Mouse (Mus musculus): ENCODE data around the gene Rusc2. TPM values are rescaled to one million over a fixed set of nuclear protein-coding genes. Genes with fewer than 3 reads are reported as not detected.

The Rusc2 gene
- polyA plus RNA-seq, 1 experiment from 2014 or later = 55.0 TPM

GRCm38 (mm10) chr4:43420305-43420704, 38.5 kb downstream of the Rusc2 start:
- 0 out of 2 replicates have a peak, but pooled peaks have one; percentile 26 for ATAC-seq (ENCODE audit: low FRiP score)
- Histone ChIP-seq H3K4me3 (no peak overlapping the region), H3K9me3 (replicated peaks) (no peaks in the 10 kb centered on the region), H3K36me3 (peaks cover 75% of the 10 kb centered on the region), H3K27ac (no peak overlapping the region), H3K4me1 (peaks cover 13% of the 10 kb centered on the region; the same call in 1 of the 2 replicates), H3K27me3 (peaks cover 34% of the 10 kb centered on the region), H3K9ac (no peak overlapping the region), H3K4me2 (replicated peaks) (no peak overlapping the region)
- 8% methylated on average over 6 of the region's 6 CpGs for WGBS

DNA sequence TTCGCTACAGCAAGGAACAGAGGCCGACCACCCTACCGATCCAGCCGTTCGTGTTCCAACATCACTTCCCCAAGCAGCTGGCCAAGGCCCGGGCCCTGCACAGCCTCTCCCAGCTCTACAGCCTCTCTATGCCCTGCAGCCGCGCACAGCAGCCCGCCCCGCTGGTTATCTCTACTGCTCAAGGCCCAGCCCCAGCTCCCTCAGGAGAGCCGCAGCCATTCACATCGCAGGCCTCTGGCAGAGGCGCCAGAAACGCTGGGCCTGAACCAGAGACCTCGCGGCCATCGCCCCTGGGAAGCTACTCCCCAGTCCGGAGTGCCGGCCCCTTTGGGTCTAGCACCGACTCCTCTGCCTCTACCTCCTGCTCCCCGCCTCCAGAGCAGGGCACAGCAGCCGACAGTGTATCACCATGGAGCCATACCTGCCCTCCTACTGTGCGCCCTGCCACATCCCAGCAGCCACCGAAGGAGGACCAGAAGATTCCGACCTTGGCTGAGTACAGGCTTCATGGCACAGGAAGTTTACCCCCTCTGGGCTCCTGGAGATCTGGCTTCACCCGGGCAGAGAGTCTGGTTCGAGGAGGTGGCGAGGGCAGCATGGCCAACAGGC, 40.0 kb downstream of the Rusc2 start:
- Histone ChIP-seq H3K4me3 (no peak overlapping the region), H3K4me2 (replicated peaks) (no peak overlapping the region), H3K9me3 (replicated peaks) (no peaks in the 10 kb centered on the region), H3K27me3 (peaks cover 48% of the 10 kb centered on the region), H3K27ac (no peak overlapping the region), H3K36me3 (peaks cover 74% of the 10 kb centered on the region), H3K9ac (no peak overlapping the region), H3K4me1 (peaks cover 18% of the 10 kb centered on the region; the same call in 1 of the 2 replicates)
- 75% methylated on average over 28 of the region's 28 CpGs for WGBS
- no peak for ATAC-seq (ENCODE audit: low FRiP score)

DNA sequence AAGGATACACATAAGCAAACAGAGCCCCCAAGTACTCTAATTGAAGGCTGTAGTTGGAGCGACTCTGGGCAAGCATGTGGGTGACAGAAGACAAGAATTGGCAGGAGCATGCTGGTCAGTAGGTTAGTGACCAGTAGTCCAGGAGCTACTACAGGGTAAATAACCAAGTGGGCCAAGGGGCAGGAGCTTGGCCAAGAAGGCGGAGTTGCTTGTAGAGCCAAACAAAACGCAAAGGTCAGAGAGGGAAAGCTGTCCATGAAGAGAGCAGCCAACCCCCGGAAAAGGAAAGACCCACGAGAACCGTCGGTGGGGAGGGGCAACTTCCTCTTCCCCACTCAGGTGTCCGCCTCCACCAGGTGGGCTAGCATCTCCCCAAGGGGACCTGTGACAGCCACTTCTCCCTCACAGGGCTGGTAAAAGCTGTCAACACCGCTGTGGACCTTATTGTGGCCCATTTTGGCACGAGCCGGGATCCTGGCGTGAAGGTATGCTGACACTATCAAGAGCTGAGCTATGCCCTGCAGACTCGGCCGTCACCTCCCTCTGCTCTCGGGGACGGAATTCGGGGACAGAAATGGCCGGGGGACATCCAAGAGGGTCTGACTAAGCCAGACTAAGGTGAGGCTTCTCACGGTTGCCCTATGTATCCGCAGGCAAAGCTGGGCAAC, 41.6 kb downstream of the Rusc2 start:
- 93% methylated on average over 20 of the region's 20 CpGs for WGBS
- H3K4me3 ChIP-seq = no peak overlapping the region
- no peaks in the 10 kb centered on the region for H3K9me3 ChIP-seq (replicated peaks)
- no peak for ATAC-seq (ENCODE audit: low FRiP score)
- no peak overlapping the region for H3K4me2 ChIP-seq (replicated peaks)
- no peak overlapping the region for H3K9ac ChIP-seq
- peaks cover 65% of the 10 kb centered on the region for H3K27me3 ChIP-seq
- no peak overlapping the region for H3K27ac ChIP-seq
- H3K4me1 ChIP-seq = peaks cover 32% of the 10 kb centered on the region
- peaks cover 69% of the 10 kb centered on the region for H3K36me3 ChIP-seq

DNA sequence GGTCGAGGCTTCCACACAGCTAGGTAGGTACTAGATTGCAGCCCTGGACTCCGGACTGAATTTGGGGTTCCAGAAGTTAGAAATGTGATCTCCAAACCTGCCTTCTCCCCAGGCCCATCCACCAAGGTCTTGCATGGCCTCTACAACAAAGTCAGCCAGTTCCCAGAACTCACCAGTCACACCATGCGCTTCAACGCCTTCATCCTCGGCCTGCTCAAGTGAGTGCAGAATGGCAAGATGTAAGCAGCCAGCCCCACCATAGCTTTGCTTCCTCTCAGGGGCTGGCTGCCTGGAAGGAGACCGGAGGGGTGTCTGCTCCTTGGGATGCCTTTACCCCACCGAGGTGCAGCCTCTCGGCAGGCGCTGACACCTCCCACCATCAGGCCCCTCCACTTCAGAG, 42.3 kb downstream of the Rusc2 start:
- H3K4me2 ChIP-seq (replicated peaks) = no peak overlapping the region
- peaks cover 72% of the 10 kb centered on the region for H3K27me3 ChIP-seq
- no peaks in the 10 kb centered on the region for H3K9me3 ChIP-seq (replicated peaks)
- no peak overlapping the region for H3K9ac ChIP-seq
- H3K36me3 ChIP-seq = peaks cover 64% of the 10 kb centered on the region
- H3K4me3 ChIP-seq = no peak overlapping the region
- no peak for ATAC-seq (ENCODE audit: low FRiP score)
- no peak overlapping the region for H3K27ac ChIP-seq
- peaks cover 35% of the 10 kb centered on the region for H3K4me1 ChIP-seq
- 81% methylated on average over 9 of the region's 9 CpGs for WGBS

GRCm38 (mm10) chr4:43425197-43425596, 43.4 kb downstream of the Rusc2 start:
- 21% methylated on average over 14 of the region's 14 CpGs for WGBS
- Histone ChIP-seq H3K4me1 (peaks cover 31% of the 10 kb centered on the region), H3K27me3 (peaks cover 78% of the 10 kb centered on the region), H3K9me3 (replicated peaks) (no peaks in the 10 kb centered on the region), H3K9ac (peak overlapping the region; percentile 51; the same call in 1 of the 2 replicates), H3K36me3 (peaks cover 57% of the 10 kb centered on the region), H3K4me2 (replicated peaks) (no peak overlapping the region; the same call in 1 of the 2 replicates), H3K27ac (no peak overlapping the region), H3K4me3 (no peak overlapping the region)
- ATAC-seq (ENCODE audit: low FRiP score) = no peak

DNA sequence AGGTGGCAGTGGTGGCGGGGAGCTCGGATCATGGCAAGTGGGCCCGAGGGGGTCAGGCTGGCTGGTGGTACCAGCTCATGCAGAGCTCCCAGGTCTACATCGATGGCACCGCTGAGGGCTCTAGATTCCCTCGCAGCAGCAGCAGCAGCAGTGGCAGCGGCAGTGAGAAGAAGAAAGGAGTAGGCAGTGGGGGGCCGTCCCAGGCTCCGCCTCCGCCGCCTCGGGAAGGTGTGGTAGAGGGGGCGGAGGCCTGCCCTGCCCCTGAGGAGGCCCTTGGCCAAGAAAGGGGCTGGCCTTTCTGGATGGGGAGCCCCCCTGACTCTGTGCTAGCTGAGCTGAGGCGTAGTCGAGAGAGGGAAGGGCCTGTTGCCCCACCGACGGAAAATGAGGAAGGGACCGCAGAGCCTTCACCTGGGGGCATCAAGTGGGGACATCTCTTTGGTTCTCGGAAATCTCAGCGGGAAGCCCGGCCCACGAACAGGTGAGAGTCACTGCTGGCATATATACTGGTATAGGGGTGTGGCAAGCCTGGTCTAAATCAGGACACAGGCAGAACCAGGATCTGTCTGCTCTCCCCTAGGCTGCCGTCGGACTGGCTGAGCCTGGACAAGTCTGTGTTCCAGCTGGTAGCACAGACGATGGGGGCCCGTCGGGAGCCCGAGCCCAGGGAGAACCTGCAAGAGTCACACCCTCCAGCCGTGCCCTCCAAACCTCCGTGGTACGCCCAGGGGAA, 44.0 kb downstream of the Rusc2 start:
- Histone ChIP-seq H3K9me3 (replicated peaks) (no peaks in the 10 kb centered on the region), H3K4me2 (replicated peaks) (no peak overlapping the region; the same call in 1 of the 2 replicates), H3K27me3 (peaks cover 80% of the 10 kb centered on the region), H3K4me3 (no peak overlapping the region), H3K9ac (peak overlapping the region; percentile 51; the same call in 1 of the 2 replicates), H3K36me3 (peaks cover 57% of the 10 kb centered on the region), H3K4me1 (peaks cover 30% of the 10 kb centered on the region), H3K27ac (no peak overlapping the region)
- WGBS = 23% methylated on average over 31 of the region's 31 CpGs
- ATAC-seq (ENCODE audit: low FRiP score) = no peak

DNA sequence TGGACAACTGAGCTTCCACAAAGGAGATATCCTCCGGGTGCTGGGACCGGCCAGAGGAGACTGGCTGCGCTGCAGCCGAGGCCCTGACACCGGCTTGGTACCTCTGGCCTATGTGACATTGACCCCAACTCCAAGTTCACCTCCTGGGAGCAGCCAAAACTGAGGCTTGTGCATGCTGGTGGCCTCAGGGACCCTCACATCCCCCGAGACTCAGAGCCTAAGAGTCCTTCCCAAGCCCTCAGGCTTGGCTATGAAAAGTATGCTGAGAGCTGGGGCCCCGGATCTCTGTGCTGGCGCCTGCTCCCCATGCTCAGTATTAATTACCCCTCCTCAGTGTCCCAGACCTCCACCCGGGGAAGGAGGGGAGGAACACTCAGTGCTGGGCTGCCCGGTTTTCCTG, 44.7 kb downstream of the Rusc2 start:
- Histone ChIP-seq H3K36me3 (peaks cover 54% of the 10 kb centered on the region), H3K27ac (no peak overlapping the region), H3K4me2 (replicated peaks) (no peak overlapping the region), H3K9me3 (replicated peaks) (no peaks in the 10 kb centered on the region), H3K9ac (no peak overlapping the region), H3K27me3 (peaks cover 80% of the 10 kb centered on the region), H3K4me1 (peaks cover 30% of the 10 kb centered on the region), H3K4me3 (no peak overlapping the region)
- ATAC-seq (ENCODE audit: low FRiP score) = no peak
- WGBS = 43% methylated on average over 10 of the region's 10 CpGs

GRCm38 (mm10) chr4:43427501-43428179, 45.9 kb downstream of the Rusc2 start:
- peak overlapping the region; percentile 41; the same call in 1 of the 2 replicates for H3K9ac ChIP-seq
- no peaks in the 10 kb centered on the region for H3K9me3 ChIP-seq (replicated peaks)
- peaks cover 43% of the 10 kb centered on the region for H3K36me3 ChIP-seq
- peaks cover 30% of the 10 kb centered on the region for H3K4me1 ChIP-seq
- H3K27me3 ChIP-seq = peaks cover 72% of the 10 kb centered on the region
- ATAC-seq (ENCODE audit: low FRiP score) = no peak
- no peak overlapping the region; the same call in 1 of the 2 replicates for H3K4me2 ChIP-seq (replicated peaks)
- H3K27ac ChIP-seq = no peak overlapping the region
- 24% methylated on average over 23 of the region's 23 CpGs for whole genome bisulfite sequencing
- no peak overlapping the region for H3K4me3 ChIP-seq

DNA sequence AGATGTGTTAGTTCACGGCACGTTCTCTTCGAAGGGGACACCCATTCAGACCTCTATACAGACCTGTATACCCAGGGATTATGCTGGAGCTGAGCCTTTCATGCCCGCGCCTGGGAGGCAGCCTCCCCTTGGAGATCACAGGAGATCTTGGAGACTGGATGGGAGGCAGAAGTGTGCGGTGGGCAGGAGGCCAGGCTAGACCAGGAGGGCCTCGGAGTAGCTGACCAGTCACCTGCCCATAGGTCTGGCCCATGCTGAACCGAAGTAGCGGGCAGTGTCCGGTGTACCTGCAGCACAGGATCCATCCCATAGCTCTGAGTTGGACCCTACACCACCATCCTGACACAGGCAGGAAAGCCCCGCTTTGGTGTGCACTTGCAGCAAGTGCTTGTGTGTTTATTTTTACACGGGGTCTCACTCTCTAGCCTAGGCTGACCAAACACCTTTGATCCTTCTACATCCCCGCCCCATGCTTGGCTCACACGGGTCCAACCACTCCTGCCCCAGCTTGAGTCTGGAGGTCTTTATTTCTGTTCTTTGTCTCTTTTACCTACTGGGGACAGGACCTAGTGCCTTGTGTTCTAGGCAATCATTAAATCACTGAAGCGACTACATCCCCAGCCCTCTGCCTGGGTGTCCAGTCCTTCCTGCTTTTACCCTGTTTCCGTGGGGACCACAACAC, 46.5 kb downstream of the Rusc2 start:
- Histone ChIP-seq H3K27me3 (peaks cover 65% of the 10 kb centered on the region), H3K9me3 (replicated peaks) (no peaks in the 10 kb centered on the region), H3K4me2 (replicated peaks) (0 out of 2 replicates have a peak overlapping the region, but pooled peaks have one; percentile 20), H3K36me3 (peaks cover 36% of the 10 kb centered on the region), H3K27ac (no peak overlapping the region), H3K4me3 (0 out of 2 replicates have a peak overlapping the region, but pooled peaks have one; percentile 1), H3K4me1 (peaks cover 30% of the 10 kb centered on the region), H3K9ac (peak overlapping the region; percentile 24; the same call in 1 of the 2 replicates)
- WGBS = 26% methylated on average over 16 of the region's 16 CpGs
- no peak for ATAC-seq (ENCODE audit: low FRiP score)

DNA sequence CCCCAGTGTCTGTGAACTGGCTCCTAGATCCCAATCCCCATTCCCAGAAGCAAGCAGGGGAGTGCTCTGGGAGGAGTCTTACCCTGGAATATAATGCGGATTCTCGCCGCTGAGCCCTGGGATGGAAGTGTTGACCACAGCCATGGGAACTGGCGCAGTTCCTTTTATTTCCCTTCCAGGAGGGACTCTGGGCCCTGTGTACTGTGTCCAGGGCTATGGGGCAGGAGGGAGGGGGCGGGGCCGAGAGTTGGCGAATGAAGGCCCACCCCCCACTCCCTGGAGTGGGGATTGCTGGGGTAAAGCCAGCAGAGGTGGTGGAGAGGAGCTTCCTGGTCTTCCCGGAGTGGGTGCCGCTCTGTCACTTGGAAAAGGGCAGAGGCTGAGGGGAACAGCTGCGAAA, 47.2 kb downstream of the Rusc2 start, which contains the start of gene Fam166b:
Gene Fam166b (minus strand): TSS at position 189 of the 400 bp plus-strand sequence.
- peak within 1 kb of the TSS; percentile 20; the same call in 1 of the 2 replicates for H3K4me2 ChIP-seq (replicated peaks)
- peaks cover 59% of the 10 kb centered on the region for H3K27me3 ChIP-seq

GRCm38 (mm10) chr4:43431690-43432089, 49.9 kb downstream of the Rusc2 start:
- Histone ChIP-seq H3K27ac (peak overlapping the region; percentile 79), H3K9ac (no peak overlapping the region), H3K36me3 (peaks cover 2% of the 10 kb centered on the region; the same call in 1 of the 2 replicates), H3K27me3 (peaks cover 32% of the 10 kb centered on the region), H3K4me3 (no peak overlapping the region), H3K9me3 (replicated peaks) (no peaks in the 10 kb centered on the region), H3K4me1 (peaks cover 21% of the 10 kb centered on the region), H3K4me2 (replicated peaks) (no peak overlapping the region)
- 9% methylated on average over 4 of the region's 4 CpGs for WGBS
- peak; percentile 48; the same call in 1 of the 2 replicates for ATAC-seq (ENCODE audit: low FRiP score)

More for the DNA sequence above, 47.2 kb downstream of the Rusc2 start, which contains the start of gene Fam166b:
- Histone ChIP-seq H3K4me3 (0 out of 2 replicates have a peak within 1 kb of the TSS, but pooled peaks have one; percentile 1), H3K4me1 (peaks cover 30% of the 10 kb centered on the region), H3K36me3 (peaks cover 30% of the 10 kb centered on the region), H3K9me3 (replicated peaks) (no peaks in the 10 kb centered on the region), H3K9ac (peak within 1 kb of the TSS; percentile 24; the same call in 1 of the 2 replicates), H3K27ac (no peak within 1 kb of the TSS)
- no peak for ATAC-seq (ENCODE audit: low FRiP score)
- WGBS = 4% methylated on average over 10 of the region's 10 CpGs

Data from hindbrain, embryonic 12.5 days (tissue).